Mouse (Mus musculus) embryo, embryonic 11 days (tissue): ENCODE results near the gene Fgfbp3.
A peak's percentile ranks its signal among the peaks of the same experiment; 100 is the strongest.
"Not testable (repeated sequence)": the region's sequence is repeated elsewhere in the genome, so short reads cannot be mapped to it uniquely, and the experiment has no call there.

Source experiments
- DNase-seq: peaks from one replicate; pipeline ENCODE4 v3.0.0-alpha.2; 2015

The Fgfbp3 gene

GRCm38 (mm10) chr19:36919466-36919865 lies at the start of gene Fgfbp3:
Fgfbp3 (minus strand) TSS chr19:36919615.
- peak; percentile 53 for DNase-seq

GRCm38 (mm10) chr19:36962544-36963260 lies 43.3 kb upstream of the Fgfbp3 start:
- not testable (repeated sequence) for DNase-seq

- no peak for DNase-seq
These were observed 41.9 kb upstream of the Fgfbp3 start for GRCm38 (mm10) chr19:36961320-36961719.

- DNase-seq, result no peak
These were observed 38.9 kb upstream of the Fgfbp3 start for GRCm38 (mm10) chr19:36958331-36958730.

DNA sequence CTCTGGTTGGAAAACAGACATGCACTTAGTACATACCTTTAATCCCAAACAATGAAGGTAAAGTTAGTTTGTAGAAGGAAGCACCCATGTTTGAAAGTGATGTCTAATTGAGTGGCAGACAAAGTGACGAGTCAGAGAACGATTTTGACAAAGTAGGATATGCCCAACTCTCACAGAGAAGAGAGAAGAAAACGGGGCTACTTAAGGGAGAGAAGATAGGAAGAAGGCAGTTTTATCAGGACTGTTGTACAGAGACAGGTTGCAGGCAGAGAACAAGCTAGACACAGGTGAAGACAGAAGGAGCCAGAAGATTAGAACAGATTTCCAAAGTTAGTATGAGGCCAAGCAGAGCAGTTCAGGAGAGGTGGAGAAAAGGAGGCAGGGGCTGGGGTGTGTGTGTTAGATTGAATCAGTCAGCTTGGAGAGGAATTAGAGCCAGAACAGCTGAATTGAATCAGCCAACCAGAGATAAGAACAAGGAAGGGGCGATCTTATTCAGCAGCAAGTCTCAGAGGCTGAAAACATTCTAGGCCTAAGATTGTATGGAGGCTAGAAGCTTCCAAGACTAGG lies 34.3 kb upstream of the Fgfbp3 start:
- DNase-seq, result no peak

DNA sequence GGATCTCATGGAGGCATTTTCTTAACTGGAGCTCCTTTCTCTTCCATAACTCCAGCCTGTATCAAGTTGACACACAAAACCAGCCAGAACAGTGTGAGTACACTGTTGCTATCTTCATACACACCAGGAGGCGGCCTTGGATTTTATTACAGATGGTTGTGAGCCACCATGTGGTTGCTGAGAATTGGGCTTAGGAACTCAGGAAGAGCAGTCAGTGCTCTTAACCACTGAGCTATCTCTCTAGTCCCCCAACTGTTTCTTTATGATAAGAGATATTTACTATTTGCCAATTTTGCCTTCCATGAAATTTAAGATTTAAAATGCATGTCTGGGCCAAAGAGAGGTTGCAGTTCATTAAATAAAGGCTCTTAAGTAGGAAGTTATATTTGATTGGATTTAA lies 20.6 kb upstream of the Fgfbp3 start:
- DNase-seq, result no peak

DNA sequence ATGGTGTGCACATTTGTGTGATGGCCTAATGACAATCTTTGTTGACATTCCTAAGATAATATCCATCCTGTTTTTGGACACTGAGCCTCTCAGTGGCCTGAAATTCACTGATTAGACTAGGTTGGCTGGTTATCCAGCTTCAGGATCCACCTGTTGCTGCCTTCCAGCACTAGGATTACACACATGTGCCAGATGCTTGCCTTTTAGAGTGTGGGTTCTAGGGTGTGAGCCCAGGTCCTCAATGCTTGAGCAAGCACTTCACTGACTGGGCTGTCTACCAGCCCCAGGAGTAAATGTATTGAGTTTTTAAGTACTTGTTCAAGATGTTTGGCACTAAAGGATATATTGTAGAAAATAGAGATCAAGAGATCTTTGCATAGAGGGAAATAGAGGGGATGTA lies 18.6 kb upstream of the Fgfbp3 start:
- DNase-seq, result no peak

DNA sequence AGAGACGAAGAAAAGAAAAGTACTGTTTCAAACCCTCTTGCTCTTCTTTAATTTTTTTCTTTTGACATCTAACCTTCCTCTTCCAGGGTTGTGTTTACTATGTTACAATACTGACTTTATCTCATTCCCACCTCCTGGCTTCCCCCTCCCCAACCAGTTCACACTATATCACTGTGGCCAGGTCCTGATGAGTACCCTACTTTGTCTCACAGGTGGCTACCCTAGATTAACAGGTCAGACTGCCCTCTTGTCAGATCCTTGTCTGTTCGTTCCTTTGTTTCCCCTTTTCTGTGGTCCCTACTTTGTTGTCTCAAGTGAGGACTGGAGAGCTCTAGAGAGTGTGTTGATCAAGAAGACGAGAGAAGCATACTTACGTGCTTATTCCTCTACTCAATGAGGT lies 16.9 kb upstream of the Fgfbp3 start:
- no peak for DNase-seq

DNA sequence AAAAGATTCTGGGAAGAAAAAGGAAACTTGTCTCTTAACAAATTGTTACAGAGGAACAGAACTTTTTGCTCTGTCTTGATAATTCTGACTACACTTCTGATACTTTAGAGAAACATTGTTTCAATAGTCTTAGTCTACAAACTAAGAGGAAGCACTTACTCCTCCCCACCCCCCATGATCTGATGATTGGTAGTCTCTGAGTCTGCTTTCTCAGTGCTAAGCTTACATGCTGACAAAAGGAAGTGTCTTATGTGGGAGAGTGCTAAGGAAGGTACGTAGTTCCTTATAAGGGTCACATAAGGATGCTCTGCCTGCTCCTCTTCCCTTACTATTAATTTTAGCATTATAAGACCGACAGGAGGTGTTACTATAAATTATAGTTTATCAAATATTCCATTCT lies 13.2 kb upstream of the Fgfbp3 start:
- no peak for DNase-seq

- DNase-seq, result no peak
These were observed 12.7 kb upstream of the Fgfbp3 start for GRCm38 (mm10) chr19:36932097-36932496.

- no peak for DNase-seq
These were observed 10.4 kb upstream of the Fgfbp3 start for GRCm38 (mm10) chr19:36929816-36930215.

DNA sequence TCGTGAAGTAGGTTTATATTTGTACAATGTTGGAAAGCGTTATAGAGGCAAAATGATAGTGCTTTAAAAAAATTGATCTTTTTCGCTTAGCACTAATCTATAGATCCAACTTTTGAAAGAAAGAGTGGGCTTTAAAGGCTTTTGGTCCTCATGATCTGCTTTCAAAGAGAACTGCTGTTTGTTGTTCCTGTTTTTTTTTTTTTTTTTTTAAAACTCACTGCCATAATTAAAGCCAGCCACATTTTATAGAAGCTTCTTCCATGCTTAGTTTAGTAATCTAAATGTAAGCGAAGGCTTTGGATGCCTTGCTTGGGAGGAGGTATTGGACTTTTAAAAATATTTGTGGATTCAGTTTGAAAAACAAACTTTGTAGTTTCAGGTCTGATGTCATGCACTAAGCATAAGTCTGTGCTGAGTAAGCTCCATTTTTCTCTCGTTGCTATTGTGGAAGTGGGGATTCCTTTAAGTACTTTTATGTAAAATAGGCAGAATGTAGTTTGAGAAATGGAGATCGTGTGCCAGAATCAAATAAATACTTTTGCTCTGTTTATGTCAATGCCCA lies 8.5 kb upstream of the Fgfbp3 start:
- DNase-seq, result no peak

- DNase-seq, result peak; percentile 25
These were observed 7.3 kb upstream of the Fgfbp3 start for GRCm38 (mm10) chr19:36926553-36927236.

DNA sequence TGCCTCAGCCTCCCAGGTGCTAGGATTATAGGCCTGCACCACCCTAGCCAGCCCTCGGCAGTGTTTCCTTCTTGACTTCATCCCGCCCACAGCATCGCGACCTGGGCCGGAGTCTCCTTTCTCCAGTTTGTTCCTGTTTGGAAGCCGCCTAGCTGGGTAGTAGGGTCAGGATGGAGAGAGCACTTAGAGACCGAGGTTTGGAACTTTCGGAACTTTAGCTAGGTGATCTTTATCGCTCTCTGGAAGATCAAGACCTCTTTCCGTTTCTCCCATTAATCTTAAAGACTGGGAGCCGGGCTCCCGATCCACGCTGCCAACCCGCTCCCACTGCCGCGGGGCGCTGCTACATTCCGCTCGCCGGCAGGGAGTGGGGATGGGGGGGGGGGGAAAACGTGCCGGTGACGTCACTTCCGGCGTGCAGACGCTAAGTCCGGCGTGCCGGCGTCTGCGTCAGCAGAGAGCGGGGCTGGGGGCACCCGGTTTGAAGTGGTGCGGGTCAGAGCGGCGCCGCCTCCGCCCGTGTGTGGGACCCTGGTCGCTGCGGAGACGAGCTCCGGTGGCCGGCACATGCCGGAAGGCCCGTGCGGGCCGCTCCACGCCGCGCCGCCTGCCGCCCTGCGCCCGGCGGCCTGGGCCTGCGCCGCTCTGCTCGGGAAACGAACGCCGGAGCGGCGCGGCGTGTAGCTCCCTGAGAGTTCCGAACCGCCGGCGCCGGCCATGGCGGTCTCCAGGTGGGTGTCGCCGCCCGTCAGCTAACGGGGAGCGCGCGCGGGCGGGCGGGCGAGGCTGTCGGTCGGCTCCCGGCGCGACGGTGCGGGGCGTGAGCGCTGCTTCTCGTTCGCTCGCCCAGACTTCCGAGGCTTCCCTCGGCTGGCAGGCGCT lies 6.5 kb upstream of the Fgfbp3 start, which contains the start of gene Btaf1:
Btaf1 (plus strand) TSS at position 409 of the 882 bp plus-strand sequence.
- peak; percentile 96 for DNase-seq

GRCm38 (mm10) chr19:36922936-36923335 lies 3.5 kb upstream of the Fgfbp3 start:
- DNase-seq, result no peak

DNA sequence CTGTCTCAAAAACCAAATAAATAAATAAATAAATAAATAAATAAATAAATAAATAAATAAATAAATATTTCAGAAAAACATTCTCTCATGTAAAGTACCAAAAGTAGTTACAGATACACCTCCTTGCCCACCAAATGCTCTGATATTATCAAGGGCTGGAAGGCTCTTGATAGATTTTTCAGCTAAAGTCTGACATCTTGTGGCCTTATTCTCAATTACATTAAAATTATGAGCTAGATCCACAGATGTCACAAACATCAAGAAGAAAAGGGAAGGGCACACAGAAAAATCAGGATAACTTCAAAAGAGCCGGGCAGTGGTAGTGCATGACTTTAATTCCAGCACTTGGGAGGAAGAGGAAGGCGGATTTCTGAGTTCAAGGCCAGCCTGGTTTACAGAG lies 2.6 kb upstream of the Fgfbp3 start:
- DNase-seq, result peak; percentile 71

DNA sequence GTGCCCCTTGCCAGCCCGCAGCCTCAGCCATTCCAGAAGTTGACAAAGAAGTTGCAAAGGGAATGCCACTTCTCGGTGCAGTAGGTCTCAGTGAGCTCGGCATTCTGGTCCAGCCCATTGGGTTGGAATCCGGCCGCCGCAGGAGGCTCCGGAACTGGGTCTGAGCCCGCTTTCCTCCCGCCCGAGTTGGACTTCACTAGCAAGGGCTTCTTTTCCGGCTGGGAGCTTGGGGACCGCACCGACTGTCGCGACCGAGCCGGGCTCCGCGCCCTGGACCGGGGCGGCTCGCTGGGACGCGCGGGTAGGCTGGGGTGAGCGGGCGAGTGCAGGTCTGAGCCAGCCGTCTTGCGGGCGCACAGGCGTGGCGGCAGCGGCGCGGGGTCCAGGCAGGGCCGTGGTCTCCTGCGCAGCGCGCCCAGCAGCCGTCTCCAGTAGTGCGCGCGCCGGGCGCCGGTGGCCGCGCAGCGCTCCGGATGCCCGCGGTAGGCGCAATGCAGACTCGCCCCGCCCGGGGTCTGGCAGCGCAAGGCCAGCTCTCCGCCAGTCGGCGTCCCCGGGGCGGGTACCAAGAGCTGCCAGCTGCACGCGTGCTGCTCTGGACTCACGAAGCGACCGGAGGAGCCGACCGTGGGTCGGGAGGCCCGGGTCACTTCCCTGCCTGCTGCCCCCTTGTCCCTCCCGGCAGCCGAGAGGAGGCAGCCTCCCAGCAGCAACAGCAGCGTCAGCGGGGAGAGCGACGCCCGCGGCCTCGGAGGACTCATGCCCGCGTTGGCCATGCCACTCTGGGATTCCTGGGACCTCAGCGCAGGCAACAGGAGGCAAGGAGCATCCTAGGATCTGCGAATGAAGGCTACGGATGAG lies 744 bp downstream of the Fgfbp3 start:
- peak; percentile 91 for DNase-seq

DNA sequence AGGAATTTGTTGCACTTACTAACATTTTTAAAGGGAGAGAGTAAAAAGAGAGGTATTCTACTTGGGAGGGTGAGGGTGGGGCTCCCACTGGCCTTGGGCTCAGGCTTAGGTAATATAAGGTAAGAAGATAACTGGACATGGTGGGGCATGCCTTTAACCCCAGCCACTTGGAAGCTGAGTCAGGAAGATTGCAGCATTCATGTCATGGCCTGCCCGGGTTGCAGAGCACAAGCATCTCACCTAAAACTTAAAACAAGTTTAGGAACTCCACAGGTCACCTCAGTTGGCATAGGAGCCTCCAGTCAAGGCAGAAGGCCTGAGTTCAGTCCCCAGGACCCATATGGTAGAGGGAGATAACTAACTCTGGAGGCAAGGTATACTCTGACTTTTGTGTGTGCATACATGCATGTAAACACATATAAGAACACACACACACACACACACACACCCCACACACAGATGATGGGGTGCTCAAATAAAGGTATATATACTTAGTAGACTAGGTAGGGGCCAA lies 2.5 kb downstream of the Fgfbp3 start:
- no peak for DNase-seq

- no peak for DNase-seq
These were observed 3.2 kb downstream of the Fgfbp3 start for GRCm38 (mm10) chr19:36916206-36916605.

- no peak for DNase-seq
These were observed 6.4 kb downstream of the Fgfbp3 start for GRCm38 (mm10) chr19:36913064-36913463.

- peak; percentile 66 for DNase-seq
These were observed 8.9 kb downstream of the Fgfbp3 start for GRCm38 (mm10) chr19:36910424-36911045.
